Mouse (Mus musculus): ENCODE measurements around the gene Gm9964.
"Not testable (repeated sequence)": the region's sequence is repeated elsewhere in the genome, so short reads cannot be mapped to it uniquely, and the experiment has no call there.

Gm9964 gene

DNA sequence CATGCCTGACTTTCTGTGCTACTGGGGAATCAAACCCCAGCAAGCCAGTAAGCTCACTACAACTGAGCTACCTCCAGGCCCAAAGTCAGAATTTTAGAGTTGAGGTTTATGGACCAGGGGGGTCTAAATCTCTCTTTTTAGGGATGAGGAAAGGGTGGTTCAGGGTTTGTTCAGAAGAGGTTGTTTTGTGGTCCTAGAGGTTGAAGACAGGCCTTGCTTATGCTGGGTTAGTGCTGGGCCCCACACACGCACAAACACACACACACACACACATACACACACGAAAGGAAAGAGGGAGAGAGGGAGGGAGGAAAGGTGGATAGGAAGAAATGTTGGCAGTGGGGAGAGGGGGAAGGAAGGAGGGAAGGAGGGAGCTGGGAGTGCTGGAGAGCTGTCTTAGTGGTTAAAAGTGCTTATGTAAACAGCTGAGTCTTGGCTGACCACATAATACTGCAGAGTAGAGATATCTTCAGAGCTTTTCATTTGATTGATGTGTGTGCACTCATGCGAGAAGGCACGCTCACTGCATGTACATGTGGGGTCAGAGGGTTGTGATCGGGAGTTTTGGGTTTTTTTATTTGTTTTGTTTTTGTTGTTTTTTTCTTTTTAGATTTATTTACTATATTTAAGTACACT lies at the start of gene Gm9964:
Gm9964 (minus strand) TSS at position 51 of the 636 bp plus-strand sequence.
- no peak for DNase-seq

DNA sequence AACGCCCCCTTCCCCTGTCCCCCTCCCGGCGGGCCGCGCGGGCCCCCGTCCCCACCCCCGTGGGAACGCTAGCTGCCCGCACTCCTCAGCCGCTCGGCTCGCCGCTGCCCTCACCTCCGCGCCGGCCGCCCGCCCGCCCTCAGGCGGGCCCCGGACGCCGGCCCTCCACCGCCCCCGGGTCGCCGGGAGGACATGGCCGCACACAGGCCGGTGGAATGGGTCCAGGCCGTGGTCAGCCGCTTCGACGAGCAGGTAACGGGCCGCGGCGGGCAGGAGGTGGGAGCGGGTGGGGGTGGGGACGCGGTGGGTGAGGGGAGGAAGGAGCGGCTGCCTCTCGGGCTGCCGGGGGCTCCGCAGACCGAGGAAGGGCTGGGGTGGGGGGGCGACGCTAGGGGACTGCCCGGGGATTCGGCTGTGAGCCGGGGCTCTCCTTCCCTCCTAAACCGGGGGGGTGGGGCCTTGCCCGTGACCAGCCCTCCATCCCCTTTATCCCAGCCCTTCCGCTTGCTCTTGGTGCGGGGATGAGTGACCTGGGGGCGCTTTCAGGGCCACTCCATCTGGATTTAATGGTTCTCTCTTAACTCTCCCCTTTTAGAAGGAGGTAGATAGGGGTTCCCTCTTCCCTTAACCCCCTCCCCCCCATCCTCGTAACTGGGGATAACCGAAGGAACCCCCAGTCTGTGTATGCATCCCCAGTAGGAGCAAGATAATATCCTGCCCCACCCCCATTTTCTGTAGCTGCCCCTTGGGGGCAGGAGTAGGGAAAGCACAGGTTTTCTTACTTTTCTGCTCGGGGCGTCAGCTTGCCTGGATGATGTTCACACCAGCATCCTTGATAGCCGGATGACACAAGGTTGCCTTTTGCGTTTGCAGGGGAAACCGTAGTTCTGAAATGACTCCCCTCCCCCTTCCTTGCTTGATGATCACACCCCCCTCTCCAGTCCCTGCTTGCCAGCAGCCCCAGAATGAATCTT lies 43.4 kb upstream of the Gm9964 start:
- peak; percentile 55 for DNase-seq

DNA sequence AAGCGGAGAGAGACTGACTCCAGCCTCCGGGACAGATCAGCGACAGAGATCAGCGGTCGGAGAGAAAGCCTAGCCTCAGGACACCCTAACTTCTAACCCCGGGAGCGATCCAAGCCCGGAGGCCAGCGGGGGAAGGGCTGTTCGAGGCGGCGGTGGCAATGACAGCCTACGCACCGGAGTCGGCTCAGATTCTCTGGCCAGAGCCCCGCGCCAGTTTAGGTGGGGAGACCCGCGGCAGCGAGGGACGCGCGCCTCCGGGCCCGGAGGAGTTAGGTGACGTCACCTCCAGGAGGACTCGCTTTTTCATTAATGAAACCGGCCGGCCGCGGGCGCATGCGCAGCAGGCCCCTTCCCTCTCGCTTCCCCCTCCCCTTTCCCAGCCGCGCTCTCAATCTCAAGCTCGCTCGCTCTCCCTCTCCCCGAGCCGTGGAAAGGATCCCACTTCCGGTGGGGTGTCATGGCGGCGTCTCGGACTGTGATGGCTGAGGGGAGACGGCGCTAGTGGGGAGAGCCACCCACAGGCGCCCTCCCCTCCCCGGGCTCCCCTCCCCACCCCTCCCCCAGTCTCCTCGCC lies 42.6 kb upstream of the Gm9964 start, which contains the start of gene Nf1:
Nf1 (plus strand) TSS at position 460 of the 574 bp plus-strand sequence.
- DNase-seq, result peak; percentile 96

DNA sequence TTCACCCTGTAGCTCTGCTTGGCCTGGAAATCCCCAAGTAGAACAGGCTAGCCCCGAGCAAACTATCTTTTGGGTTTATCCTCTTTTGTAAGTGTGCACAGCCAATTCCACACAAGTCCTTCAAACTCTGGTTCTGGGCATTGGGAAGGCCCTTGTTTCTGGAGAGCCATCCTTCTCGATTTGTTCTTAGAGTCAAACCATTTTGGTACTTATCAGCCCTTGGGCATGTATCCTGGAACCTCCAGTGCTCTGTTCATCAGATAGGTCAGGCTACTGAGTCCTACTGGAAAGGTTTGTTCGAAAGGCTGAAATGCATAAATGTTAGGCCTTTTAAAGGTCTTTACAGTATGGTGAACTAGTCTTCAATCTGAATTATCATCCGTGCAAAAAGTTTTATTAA lies 41.9 kb upstream of the Gm9964 start:
- no peak for DNase-seq

DNA sequence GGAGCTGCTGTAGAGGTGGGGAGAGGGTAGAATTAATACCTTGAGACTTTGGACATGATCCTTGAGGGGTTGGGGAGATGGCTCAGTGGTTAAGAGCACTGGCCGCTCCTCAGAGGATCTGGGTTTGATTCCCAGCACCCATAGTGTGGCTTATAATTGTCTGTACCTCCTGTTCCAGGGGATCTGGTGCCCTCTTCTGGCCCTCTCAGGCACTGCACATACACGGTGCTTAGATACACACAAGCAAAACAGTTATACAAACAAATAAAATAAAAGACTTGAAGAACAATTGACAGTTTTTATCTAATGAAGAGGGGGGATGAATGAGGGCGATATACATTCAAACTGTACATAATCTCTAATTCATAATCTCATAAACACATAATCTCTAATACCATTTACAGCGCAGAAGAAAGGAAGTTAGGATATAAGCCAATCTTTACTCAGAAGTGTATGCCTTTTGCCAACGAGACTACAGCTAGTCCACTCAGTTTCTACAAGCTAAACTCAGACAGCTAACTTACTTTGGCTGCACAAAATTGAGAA lies 40.1 kb upstream of the Gm9964 start:
- no peak for DNase-seq

DNA sequence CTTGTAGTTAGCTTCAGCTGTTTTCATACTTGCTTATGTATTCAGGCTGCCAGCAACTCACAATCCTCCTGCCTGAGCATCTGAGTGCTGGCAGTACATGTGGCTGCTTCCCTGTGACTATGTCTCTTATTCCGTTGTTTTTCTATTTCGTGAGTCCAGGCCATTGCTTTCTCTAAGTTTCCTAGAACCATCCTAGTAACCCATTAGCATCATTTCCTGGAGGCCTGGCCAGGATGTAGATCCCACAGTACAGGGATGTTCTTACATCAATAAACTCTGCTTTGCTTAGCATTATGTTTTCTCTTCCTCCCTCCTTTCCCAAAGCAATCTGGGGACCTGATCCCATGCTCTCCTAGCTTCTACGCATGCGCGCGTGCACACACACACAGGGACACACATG lies 38.4 kb upstream of the Gm9964 start:
- DNase-seq, result no peak

DNA sequence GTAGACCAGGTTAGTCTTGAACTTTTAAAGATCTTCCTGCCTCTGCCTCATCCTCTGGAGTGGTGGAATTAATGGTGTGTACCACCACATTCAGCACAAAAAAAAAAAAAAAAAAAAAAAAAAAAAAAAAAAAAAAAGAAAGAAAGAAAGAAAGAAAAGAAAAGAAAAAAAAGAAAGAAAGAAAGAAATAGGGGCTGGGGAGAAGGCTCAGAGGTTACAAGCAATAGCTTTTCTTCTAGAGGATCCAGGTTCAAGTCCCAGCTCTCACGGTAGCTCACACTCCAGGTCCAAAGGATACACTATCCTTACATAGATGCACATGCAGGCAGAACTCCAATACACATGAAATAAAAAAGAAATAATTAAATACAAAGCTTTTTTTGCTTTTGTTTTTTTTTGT lies 32.9 kb upstream of the Gm9964 start:
- DNase-seq, result no peak

DNA sequence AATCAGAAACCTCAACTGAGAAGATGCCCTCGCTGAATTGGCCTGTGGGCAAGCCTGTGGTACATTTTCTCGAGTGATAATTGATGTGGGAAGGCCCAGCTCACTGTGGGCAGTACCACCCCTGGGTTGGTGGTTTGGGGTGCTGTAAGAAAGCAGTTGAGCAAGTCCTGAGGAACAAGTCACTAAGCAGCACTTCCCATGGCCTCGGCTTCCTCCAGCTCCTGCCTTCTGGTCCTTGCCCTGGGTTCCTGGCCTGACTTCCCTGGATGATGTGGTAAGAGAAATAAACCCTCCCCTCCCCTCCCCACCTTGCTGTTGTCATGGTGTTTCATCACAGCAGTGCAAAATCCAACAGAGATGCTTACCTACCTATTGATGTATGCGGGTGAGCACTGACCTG lies 31.4 kb upstream of the Gm9964 start:
- DNase-seq, result no peak

DNA sequence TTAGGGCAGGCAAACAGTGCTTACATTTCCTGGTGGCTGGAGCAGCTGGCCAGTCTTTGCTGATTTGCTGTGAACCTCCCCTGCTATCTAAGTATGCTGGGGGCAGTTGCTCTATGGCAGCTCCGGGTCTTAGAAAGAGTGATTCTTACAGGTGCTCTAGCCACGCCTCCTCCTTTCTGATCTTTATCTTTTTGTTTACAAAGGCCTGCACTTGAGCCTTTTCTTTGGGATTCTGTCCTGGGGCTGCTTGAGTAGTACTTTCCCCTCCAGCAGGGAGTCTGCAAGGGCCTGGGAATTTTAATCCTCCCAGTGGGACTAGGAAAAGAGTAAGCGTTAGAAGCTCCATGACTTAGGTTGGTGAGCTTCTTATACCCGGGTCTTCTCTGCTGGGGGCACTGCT lies 30.4 kb upstream of the Gm9964 start:
- DNase-seq, result no peak

DNA sequence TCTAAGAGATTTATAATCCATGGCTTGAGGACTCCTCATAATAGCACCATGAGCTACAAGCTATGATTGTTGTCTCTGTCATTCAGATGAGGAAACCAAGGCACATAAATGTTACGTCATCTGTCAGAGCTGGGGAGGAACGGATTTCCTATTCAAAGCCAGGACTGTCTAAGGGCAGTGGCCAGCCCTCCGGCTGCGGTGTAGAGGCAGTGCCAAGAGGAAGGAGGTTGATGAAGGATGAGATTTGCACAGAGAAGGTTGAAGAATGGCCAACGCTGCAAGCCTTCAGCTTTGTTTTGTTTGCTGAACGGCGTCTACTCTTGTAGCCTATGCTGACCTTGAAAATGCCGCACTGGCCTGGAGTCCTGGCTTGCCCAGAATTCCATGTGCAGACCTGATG lies 29.0 kb upstream of the Gm9964 start:
- no peak for DNase-seq

DNA sequence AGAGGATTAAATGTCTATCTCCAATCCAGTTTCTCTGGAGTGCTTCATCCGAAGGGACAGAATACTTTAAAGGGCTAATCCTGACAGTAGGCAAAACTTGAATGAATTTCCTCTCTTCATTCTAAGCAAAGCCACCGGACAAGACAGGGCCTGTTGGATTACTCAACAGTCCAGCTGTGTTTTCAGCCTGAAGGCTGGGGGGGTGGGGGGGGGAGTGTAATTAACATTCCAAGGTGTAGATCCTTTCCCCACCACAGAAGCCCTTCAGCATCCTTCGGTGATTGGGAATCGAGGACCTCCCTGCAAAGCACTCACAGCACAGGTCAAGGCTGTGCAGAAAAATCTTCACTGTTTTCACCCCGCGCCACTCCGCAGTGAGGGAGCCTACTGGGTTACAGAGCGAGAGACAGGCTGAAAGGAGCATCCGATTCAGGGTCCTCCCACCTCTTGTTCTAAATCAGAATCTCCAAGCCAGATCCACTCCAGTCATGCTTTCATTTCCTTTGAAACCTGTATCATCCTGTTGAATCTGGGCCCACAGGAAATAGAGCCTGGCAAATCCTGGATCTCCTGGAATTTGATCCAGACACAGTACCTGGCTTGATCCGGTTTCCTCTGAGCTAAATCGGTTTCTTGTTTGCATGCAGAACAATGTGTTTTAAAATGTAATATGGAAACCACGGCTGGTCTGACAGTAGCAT lies 27.4 kb upstream of the Gm9964 start:
- DNase-seq, result no peak

DNA sequence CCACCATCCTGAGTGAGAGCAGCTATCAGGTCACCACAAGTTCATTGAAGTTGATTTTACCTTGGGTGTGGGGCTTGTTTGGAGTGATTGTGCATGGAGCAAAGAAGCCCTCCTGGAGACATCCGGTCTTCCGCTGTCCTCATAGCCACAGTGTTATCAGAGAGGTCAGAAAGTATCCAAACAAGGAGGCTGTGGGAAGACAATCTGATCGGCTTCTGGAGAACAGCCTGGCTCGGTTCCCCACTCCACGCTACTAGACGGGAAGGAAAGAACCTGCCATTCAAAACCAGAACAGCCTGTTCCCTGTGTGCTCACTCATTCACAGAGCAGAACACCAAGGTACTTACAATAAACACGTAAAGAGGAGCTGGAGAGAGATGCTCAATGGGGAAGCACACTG lies 23.1 kb upstream of the Gm9964 start:
- DNase-seq, result no peak

DNA sequence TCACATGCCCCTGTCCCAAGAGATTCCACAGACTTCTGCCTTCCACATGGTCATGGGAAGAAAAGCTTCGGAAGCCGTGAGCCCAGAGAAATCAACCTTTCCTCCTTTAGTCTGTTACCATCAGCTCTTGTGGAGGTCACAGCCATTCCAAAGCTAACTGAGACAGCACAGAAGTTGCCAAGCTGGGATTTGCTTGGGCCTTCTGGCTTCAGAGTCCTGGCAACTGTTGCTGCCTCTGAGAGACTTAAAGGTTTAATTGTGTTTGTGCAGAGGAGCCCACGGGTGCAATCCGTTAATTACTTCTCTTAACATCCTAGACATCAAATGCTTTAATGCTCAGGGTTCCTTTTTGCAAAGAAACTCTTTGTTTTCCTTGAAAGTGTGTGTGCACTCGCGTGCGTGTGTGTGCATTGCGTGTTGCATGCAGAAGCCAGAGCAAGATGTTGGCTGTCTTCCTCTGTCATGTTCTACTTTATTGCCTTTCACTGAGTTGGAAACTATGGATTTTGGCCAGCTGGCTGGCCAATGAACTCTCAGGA lies 20.2 kb upstream of the Gm9964 start:
- DNase-seq, result no peak

DNA sequence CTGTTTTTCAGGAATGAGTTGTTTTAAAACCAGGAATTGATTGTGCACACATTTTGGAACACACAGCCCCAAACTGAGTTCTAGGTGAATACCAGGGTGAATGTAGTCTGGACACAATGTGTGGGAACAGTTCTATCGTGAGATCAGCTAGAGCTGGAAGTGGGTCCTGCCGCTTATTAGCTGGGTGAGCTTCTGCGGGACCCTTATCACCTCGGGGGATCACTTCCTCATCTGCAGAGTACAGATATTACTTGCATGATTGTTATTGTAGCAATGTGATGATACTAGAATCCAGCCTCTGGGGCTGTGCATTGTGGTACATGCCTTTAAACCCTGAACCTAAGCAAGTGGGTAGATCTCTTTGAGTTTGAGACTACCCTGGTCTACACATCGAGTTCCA lies 13.8 kb upstream of the Gm9964 start:
- no peak for DNase-seq

DNA sequence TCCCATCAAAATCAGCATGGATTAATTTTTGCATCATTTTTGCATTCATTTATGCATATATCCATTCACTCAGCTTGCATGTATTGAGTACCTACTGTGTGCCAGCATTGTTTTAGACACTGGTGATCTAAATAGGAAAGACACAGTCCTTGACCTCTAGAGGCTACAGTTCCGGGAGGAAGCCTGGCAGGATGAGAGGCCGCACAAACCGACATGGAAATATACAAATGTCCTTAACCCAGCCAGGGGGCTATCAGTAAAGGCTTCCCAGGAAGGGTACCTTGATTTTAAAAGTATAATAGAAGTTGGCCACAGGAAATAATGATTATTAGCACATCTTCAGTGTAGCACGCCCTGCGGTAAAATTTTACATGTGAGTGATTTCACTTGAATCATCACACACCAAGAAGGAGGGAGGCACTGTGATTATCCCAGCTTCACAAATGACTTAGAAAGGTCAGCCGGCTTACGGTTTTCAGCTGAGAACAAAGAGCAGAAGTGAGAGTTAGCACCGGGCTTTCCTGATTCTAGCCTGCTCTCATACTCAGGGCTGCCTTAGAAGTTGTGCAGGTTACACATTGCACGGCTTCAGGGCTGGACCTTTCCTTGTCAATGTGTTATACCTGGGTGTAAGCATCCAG lies 11.0 kb upstream of the Gm9964 start:
- DNase-seq, result no peak

DNA sequence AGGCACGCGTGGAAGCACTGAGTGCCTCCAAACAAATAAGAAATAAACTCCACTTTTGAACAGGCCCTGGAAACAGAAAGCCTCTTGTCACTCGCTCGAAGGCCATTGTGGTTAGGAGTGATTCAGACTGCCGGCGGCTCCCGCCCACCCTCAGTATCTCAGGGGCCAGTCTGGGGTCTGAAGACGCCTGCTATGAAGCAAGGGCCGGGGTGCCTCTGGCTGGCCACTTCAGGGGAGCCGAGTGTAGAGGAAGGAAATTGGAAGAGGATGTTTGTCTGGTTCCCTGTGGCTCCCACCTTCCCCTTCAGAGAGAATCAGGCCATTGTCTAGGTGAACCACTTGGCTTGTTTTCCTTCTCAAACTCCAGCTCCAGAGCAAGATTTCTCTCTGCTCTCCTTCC lies 10.3 kb upstream of the Gm9964 start:
- DNase-seq, result no peak

DNA sequence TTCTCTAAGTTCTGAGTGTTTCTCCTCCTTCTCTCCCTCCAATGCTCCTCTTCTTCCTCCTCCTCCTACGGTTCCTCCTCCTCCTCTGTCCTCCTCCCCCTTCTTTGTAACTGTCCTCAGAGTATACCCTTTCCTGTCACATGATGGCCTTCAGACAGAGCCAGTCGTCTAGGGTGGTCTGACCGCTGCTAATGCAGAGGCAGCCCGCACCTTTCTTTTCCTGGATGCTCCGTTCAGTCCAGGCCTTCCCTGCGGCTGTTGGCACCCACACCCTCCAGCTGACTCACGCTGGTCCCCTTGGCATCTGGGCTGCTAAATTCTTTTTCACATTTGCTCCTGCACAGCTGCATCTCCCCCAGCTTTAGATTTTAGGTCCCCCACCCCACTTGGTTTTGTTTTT lies 9.8 kb upstream of the Gm9964 start:
- no peak for DNase-seq

DNA sequence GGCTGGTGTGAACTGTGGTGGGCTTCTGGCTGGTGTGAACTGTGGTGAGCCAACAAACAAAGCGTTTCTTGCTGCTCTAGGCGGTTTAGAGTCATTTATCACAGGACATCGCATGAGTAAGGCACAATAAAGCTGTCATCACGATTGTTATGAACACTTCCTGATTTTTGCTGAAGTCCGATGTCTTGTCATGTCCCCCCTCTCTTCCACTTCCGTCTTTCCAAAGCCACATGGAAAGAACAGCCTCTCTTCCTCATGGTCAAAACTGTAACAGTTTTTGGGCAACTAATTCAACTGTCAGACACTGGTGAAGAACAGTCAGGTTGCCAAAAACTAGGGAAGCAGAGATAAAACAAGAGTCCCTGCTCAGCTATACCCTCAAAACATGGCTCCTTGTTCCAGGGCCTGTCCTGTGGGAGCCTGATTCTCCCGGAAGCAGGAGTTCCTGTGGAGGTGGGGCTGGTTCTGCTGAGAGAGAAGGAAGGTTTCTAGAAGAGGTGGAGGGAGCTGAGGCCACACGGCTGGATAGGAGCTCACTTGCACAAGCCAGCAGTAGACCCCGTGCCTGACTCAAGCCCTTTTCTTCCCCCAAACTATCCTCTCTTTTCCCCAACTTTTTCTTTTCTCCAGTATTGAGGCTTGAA lies 9.1 kb upstream of the Gm9964 start:
- no peak for DNase-seq

DNA sequence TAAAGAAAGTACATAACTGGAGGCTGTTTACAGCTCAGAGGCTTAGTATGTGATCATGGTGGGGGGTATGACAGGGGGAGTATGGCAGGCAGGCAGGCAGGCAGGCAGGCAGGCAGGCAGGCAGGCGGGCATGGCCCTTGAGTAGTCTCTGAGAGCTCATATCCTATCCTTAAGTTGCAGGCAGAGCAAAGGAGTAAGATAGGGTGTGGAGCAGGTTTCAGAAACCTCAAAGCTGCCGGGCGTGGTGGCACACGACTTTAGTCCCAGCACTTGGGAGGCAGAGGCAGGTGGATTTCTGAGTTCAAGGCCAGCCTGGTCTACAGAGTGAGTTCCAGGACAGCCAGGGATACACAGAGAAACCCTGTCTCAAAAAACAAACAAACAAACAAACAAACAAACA lies 7.5 kb upstream of the Gm9964 start:
- not testable (repeated sequence) for DNase-seq

DNA sequence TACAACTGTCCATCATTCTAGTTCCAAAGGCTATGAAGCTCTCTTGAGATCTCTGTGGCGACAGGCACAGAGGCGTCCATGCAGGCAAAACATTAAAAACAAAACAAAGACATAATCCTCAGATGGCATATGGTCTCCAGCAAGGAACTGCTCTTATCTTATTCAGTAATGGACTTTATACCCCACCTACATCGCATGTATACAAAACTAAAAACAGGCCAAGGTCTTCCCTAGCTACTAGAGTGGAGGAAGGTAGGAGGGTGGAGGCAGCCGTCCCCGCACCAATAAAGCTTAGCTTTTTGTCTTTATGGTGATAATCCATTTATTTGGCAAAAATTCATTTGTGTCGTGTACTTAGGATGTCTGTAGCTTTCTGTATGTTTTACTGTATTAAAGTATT lies 6.4 kb upstream of the Gm9964 start:
- no peak for DNase-seq

DNA sequence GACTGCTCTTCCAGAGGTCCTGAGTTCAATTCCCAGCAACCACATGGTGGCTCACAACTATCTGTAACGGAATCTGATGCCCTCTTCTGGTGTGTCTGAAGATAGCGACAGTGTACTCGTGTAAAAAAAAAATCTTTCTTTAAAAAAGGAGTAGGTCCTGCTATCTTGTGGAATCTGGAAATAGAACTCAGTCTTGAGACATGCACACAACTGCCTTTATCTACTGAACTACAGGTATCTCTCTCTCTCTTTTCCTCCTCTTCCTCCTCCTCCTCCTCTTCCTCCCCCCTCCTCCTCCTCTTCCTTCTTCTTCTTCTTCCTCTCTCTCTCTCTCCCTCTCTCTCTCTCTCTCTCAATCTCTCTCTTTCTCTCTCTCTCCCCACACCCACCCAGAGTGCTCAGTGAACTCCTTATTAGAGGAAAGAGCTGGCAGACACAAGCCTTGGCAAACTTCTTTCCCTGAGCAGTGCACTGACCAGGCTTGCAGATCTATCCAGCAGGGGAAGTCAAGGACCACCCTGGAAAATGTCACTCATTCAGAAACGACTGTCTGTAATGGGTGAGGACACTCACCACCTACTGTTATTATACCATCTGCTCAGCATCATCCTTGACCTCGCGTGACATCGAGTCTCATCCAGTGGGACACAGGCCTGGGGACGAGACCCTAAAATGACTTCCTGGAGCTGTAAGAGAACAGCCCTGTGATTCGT lies 3.2 kb upstream of the Gm9964 start:
- no peak for DNase-seq
